1 mouse cellular context compared by ENCODE assay signal in genomic region chr3:32396794-32397460, GRCm38 (mm10).
TF ChIP-seq lines count a peak whose summit lies in the region.

No protein-coding gene starts in this region.

TF ChIP-seq in MEL, 35 proteins besides CTCF, POLR2A, EP300 and RAD21 (continued from another document):
- TF ChIP-seq POLR2AphosphoS5 (IDR thresholded peaks at IDR 0.05; ENCODE audit: borderline replicate concordance, low read depth, low read length) (peak; percentile 90; the same call in 1 of the 2 replicates), UBTF (IDR thresholded peaks at IDR 0.05; ENCODE audit: borderline replicate concordance, insufficient read depth, low read depth, low read length) (no peak), JUND (IDR thresholded peaks at IDR 0.05; ENCODE audit: low read depth, low read length) (peak; percentile 27; the same call in 1 of the 2 replicates), ZNF384 (IDR thresholded peaks at IDR 0.05; ENCODE audit: low read depth, low read length) (peak; percentile 73), ELF1 (IDR thresholded peaks at IDR 0.05; ENCODE audit: low read depth, low read length) (peak; percentile 99), MAX (IDR thresholded peaks at IDR 0.05; ENCODE audit: low read length) (peak; percentile 63), TBP (IDR thresholded peaks at IDR 0.05; ENCODE audit: low read depth, low read length) (no peak; the same call in 1 of the 2 replicates), BHLHE40 (IDR thresholded peaks at IDR 0.05; ENCODE audit: borderline replicate concordance, low read depth, low read length) (peak; percentile 33; the same call in 1 of the 2 replicates), SMC3 (IDR thresholded peaks at IDR 0.05; ENCODE audit: low read depth, low read length) (no peak), MXI1 (IDR thresholded peaks at IDR 0.05; ENCODE audit: low read depth, low read length) (peak; percentile 77), E2F4 (IDR thresholded peaks at IDR 0.05; ENCODE audit: borderline replicate concordance, low read depth, low read length) (no peak), TCF12 (IDR thresholded peaks at IDR 0.05; ENCODE audit: low read depth, low read length) (peak; percentile 81), ETS1 (IDR thresholded peaks at IDR 0.05; ENCODE audit: low read depth, low read length) (peak; percentile 79; the same call in 1 of the 2 replicates)
TF ChIP-seq in MEL: peak in this region for 26.
